Comparison of ENCODE assay signal across 8 mouse cellular contexts in the genomic region with DNA sequence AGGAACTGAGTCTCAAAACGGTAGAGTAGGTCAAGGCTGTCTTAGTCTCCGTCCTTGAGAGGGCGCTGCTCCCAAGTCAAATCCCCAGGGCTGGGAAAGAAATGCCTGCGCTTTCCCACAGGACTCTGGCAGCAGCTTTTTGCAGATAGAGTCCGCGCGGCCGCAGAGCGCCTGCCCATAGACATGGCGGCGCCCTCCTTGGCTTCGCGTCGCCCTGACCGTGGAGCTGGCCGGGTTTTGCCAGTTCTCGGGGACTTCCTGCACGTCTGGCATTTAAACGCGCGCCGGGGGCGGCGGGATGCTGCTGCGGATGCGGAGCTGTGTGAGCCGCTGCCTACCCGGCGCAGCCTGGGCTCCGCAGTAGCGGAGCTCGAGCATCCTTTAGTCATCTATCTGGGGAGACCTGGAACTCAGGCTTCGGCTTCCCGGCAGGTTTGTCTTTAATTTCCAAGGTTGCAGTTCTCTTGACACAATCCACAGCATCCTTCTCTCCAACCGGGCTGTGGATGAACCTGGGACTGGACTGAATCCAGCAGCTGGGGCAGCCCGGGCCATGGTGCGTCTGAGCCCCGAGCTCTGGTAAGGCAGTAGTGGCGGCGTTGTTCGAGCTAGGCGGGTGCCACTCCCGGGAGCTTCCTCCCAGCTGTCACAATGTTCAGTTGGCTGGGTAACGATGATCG. TPM values are rescaled to one million over a fixed set of nuclear protein-coding genes. Genes with fewer than 3 reads are reported as not detected.
DNase-seq lines count a peak whose midpoint lies in the region; ATAC-seq and TF ChIP-seq lines count a peak whose summit lies in the region.

No protein-coding gene starts in this region.

- H3K4me1 ChIP-seq in hindbrain, embryonic 12.5 days: peaks cover 12% of the 10 kb centered on the region
- H3K4me1 ChIP-seq in lung, postnatal 0 days (ENCODE audit: insufficient read depth, low read depth, low read length): no peaks in the 10 kb centered on the region; the same call in 1 of the 2 replicates

- peak overlapping the region; percentile 79 for H3K9ac ChIP-seq in hindbrain, embryonic 12.5 days
- H3K9ac ChIP-seq in lung, postnatal 0 days (replicated peaks; ENCODE audit: low read depth): peak overlapping the region; percentile 29

- ATAC-seq in hindbrain, embryonic 12.5 days (ENCODE audit: low FRiP score): peak; percentile 96
- ATAC-seq in lung, postnatal 0 days: peak; percentile 96

- no peaks in the 10 kb centered on the region for H3K36me3 ChIP-seq in hindbrain, embryonic 12.5 days
- no peaks in the 10 kb centered on the region for H3K36me3 ChIP-seq in lung, postnatal 0 days (ENCODE audit: insufficient read depth, low read length)

- H3K27me3 ChIP-seq in hindbrain, embryonic 12.5 days: no peaks in the 10 kb centered on the region
- no peaks in the 10 kb centered on the region for H3K27me3 ChIP-seq in lung, postnatal 0 days (replicated peaks; ENCODE audit: insufficient read depth, low read length)

- H3K4me2 ChIP-seq in hindbrain, embryonic 12.5 days (replicated peaks): peak overlapping the region; percentile 75
- peak overlapping the region; percentile 58 for H3K4me2 ChIP-seq in lung, postnatal 0 days (replicated peaks; ENCODE audit: low read depth, low read length)

- peak; percentile 66 for DNase-seq in MN1 (ENCODE audit: low spot score)
- peak; percentile 94 for DNase-seq in cerebellum, adult 8-10 months
- DNase-seq in frontal cortex, postnatal 10 days (ENCODE audit: low spot score in 2 of 2): peak; percentile 93 to 94
- peak; percentile 93 to 96 for DNase-seq in layer of hippocampus, postnatal 10 days (ENCODE audit: low spot score in 2 of 2)
- peak; percentile 94 for DNase-seq in lung, postnatal 0 days (ENCODE audit: low spot score)
- DNase-seq in ovary, postnatal 36 days (ENCODE audit: low spot score): peak; percentile 87
- peak; percentile 94 for DNase-seq in thymus, postnatal 14 days

- no peak for TF ChIP-seq EP300 in lung, postnatal 0 days (IDR thresholded peaks at IDR 0.05)

- peak; percentile 79 for TF ChIP-seq CTCF in lung, postnatal 0 days (IDR thresholded peaks at IDR 0.05)

- under 1% methylated on average over 45 of the region's 45 CpGs for WGBS in hindbrain, embryonic 12.5 days
- WGBS in lung, postnatal 0 days: 2% methylated on average over 45 of the region's 45 CpGs

- no peaks in the 10 kb centered on the region for H3K9me3 ChIP-seq in hindbrain, embryonic 12.5 days (replicated peaks)
- H3K9me3 ChIP-seq in lung, postnatal 0 days (ENCODE audit: low read length): no peaks in the 10 kb centered on the region

- peak overlapping the region; percentile 82 for H3K27ac ChIP-seq in hindbrain, embryonic 12.5 days
- no peak overlapping the region for H3K27ac ChIP-seq in lung, postnatal 0 days (ENCODE audit: low read length)

- H3K4me3 ChIP-seq in hindbrain, embryonic 12.5 days: peak overlapping the region; percentile 61
- peak overlapping the region; percentile 50 for H3K4me3 ChIP-seq in lung, postnatal 0 days (ENCODE audit: low read depth, low read length)

RNA-seq across cellular contexts. Expression of gene Ehd3, which starts 0.8 kb away (rescaled TPM):
- 9.1 and 11.6 TPM in 2 replicates for polyA plus RNA-seq in hindbrain, embryonic 12.5 days (2016; fragmentation: Nextera tagmentation; extraction: Ambion mirVana)
- total RNA-seq in layer of hippocampus, postnatal 10 days (2021): 10 to 100 TPM; 87.3 to 96.3 TPM
- 4.7 and 5.1 TPM in 2 replicates for polyA plus RNA-seq in lung, postnatal 0 days (2015; fragmentation: Nextera tagmentation; extraction: Ambion mirVana)
